Mouse (Mus musculus): ENCODE results near the gene Arih2.
"Not testable (repeated sequence)": the region's sequence is repeated elsewhere in the genome, so short reads cannot be mapped to it uniquely, and the experiment has no call there.

Gene Arih2

DNA sequence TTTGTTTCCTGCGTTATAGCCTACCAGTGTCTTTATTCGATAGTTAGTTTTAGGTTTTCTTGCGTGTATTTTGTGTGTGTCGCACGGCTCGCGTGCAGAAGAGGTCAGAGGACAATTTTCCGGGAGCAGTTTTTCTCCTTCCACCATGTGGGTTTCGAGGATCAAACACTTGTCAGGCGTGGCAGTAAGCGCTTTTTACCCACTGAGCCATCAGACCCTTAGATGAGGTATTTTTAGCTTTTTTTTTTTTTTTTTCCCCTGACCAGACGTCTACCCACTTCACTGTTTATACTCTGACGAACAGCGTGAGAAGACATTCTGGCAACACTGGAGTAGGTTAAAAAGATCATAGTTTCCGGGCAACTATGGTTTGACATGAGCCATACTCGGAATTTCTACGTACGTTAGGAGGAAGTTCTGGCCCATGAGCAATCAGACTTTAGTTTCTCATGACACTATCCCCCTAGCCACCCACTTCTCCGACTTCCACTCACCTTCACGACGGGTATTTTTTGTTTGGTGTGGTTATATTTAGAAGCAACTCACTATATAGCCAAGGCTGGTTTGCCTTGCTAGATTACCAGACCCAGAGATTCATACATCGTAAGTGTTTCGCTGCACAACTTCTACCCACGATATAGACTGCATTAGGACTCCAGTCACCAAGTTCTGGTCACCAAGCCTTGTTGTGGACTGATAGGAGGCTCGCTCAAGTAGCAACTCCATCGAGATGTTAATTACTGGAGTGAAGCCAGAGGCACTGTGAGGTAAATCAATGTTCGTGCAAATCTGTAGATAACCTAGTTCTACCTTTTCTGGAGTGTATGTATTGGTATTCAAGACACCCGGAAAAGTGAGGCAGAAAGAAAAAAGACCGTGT, 615 bp upstream of the Arih2 start:
- DNase-seq (ENCODE audit: low spot score) = peak; percentile 27

- DNase-seq (ENCODE audit: low spot score) = no peak
These were observed 1.0 kb downstream of the Arih2 start for GRCm38 (mm10) chr9:108648166-108648565.

DNA sequence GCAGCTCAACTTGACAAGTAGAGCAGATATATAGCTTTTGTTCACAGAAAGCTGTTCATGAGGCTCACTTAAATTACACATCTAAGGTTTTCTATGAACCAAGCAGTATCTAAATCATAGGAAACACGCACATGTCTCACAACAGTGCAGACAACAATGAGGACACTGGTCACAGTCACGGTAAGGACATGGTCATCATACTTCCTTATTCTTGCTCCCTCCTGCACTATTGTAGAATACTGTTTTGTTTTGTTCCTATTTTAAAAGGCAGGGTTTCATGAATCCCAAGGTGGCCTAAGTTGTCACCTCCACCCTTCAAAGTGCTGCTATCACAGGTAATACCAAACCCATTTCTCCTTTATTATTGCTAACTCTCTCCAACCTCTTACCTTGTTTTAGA, 9.4 kb downstream of the Arih2 start:
- DNase-seq (ENCODE audit: low spot score) = no peak

GRCm38 (mm10) chr9:108635415-108635814, 13.8 kb downstream of the Arih2 start:
- no peak for DNase-seq (ENCODE audit: low spot score)

- no peak for DNase-seq (ENCODE audit: low spot score)
These were observed 15.3 kb downstream of the Arih2 start for GRCm38 (mm10) chr9:108633846-108634245.

GRCm38 (mm10) chr9:108632375-108632774, 16.8 kb downstream of the Arih2 start:
- DNase-seq (ENCODE audit: low spot score) = no peak

- DNase-seq (ENCODE audit: low spot score) = no peak
These were observed 17.4 kb downstream of the Arih2 start for GRCm38 (mm10) chr9:108631631-108632256.

DNA sequence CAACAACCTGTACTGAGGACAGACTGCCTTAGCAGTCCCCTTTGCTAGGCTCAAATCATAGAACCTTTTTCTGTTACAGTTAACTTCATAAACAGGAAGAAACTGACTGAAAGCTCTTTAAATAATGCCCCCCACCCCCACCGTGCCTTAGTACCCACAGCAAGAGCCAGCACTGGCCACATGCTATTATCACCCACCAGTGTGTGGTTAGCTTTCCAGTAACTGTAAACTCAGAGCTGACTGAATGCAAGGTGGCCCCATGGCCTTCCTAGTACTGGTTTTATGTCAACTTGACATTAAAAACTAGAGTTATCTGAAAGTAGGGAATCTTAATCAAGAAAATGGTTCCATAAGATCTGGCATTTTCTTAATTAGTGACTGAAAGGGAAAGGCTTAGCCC, 18.5 kb downstream of the Arih2 start:
- DNase-seq (ENCODE audit: low spot score) = no peak

- DNase-seq (ENCODE audit: low spot score) = no peak
These were observed 21.0 kb downstream of the Arih2 start for GRCm38 (mm10) chr9:108628141-108628540.

GRCm38 (mm10) chr9:108626498-108626897, 22.7 kb downstream of the Arih2 start:
- DNase-seq (ENCODE audit: low spot score) = no peak

DNA sequence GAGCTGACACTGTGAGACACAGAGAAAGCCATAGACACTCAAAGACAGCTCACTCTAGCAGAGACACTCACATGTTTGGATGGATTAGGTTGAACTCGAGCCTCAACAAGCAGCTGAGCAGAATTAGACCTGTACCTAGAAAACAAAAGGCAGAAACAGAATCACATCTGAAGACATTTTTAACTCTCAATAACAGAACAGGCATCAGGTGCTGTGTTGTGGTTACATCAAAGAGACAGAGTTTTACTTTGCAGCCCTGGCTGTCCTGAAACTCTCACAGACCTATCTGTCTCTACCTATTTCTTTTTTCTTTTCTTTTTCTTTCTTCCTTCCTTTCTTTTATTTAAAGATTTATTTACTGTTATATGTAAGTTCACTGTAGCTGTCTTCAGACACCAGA, 31.9 kb downstream of the Arih2 start:
- no peak for DNase-seq (ENCODE audit: low spot score)

DNA sequence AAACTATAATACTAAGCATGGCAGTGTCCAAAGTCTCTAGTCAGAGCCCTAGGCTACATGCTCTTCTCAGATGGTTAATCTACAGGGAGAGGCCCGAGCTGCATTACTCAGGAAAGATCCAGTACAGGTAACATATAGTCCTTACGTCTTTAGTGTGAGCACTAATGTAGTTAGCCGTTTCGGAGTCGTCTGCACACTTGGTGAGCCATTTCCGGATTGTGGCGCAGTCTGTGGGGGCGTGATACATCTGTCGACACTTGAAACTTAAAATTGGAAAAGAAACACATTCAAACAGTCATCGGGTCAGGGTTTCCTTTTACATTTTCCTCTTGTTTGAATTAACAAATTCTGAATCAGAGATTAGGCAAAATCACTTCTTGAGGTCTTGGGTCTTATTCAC, 37.7 kb downstream of the Arih2 start:
- DNase-seq (ENCODE audit: low spot score) = peak; percentile 30

- no peak for DNase-seq (ENCODE audit: low spot score)
These were observed 40.3 kb downstream of the Arih2 start for GRCm38 (mm10) chr9:108608889-108609288.

DNA sequence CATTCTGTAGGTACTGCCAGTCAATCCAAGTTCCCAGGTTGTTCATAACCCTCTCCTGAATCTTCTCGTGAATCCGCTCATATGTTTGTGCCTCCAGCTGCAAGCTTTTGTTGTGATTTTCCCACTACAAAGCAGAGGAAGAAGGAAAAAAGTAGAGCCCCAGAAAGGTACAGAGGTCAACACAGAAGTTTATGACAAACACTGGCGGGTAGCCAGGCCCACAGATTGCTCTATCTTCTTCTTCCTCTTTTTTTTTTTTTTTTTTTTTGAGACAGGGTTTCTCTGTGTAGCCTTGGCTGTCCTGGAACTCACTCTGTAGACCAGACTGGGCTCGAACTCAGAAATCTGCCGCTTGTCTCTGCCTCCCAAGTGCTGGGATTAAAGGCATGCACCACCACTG, 41.3 kb downstream of the Arih2 start:
- DNase-seq (ENCODE audit: low spot score) = not testable (repeated sequence)

DNA sequence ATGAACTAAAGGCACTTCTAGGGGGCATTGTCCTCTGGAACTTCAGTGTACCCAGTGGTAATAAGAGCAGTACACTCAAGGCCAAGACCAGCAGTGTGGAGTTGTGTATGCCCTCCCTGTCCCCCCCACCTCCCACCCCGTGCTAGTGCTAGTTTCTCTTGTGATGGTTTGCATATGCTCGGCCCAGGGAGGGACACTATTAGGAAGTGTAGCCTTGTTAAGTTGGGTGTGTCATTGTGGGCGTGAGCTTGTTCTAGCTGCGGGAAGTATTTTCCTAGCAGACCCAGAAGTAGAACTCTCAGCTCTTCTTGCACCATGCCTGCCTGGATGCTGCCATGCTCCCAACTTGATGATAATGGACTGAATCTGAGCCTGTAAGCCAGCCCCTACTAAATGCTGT, 47.2 kb downstream of the Arih2 start:
- no peak for DNase-seq (ENCODE audit: low spot score)

- DNase-seq (ENCODE audit: low spot score) = no peak
These were observed 49.2 kb downstream of the Arih2 start for GRCm38 (mm10) chr9:108600011-108600410.

DNA sequence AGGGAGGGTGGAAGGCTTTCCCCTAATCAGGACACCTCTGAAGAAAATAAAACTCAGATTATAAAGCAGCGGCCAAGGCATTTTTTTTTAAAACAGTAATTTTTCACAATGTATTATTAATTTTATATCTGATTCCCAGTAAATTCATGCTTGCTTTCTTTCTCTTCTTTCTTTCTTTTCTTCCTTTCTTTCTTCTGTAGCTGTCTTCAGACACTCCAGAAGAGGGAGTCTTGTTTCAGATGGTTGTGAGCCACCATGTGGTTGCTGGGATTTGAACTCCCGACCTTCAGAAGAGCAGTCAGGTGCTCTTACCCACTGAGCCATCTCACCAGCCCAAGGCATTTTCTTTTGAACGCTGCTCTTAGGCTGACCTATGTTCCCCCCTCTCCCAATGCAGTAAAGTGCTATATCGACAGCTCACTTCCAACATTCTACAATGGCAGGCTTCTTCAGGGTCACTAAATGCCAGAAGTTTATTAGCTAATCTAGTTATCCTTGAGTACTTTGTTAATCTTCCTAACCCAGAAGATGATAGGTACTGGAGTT, 50.1 kb downstream of the Arih2 start:
- peak; percentile 35 for DNase-seq (ENCODE audit: low spot score)

DNA sequence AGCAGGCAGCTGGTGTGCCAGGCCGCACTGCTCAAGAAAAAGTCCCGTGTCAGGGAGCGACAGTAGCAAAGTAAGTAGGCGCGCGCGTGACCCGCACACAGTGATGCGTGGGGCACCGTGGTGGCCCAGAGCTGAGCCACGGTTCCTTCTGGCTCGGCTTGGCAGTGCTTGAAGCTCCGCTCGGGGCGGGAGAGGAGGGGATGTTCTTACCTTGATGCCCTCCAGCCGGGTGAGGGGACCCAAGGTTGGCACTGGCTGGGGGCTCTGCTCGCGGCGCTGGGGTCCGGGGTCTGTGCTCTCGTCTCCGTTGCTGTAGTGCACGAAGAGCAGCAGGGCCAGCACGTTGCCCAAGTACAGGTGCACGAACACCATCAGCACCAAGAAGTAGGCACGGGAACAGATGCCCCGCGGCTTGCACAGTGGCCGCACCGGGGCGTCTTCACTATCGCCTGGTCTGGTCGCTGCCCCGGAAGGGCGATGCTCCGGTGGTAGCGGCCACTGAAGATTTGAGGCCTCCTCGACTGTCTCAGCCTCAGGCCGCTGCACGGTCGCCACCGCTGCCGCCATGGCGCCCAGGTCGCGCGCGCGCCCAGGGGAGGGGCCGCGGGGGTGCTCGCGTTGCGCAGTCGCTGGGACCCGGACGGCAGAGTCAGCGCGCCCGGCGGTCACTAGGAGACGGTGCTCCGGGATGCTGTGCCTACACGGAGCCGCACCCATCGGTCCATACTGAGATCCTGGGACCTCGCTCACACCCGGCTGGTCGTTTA, 52.0 kb downstream of the Arih2 start, which contains the start of gene P4htm:
Gene P4htm (minus strand): TSS at position 670 of the 767 bp plus-strand sequence.
- DNase-seq (ENCODE audit: low spot score) = peak; percentile 74

DNA sequence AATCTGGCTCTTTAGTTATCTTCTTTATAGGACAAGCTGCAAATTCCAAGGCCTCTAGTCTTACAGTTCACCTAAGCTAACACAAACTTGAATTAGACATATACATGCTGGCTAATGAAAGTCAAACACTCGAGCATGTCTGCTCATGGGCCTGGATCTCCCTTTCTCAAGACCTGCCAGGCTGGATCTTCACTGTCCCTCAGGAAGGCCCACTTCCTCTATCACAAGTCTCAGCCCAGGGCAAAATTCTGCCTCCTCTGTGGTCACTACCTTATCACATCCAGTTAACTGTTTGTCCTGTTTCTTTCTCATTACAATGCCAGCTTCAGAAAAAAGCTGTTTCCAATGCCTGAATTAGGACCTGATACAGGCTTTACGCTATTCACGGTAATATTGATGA, 54.8 kb downstream of the Arih2 start:
- DNase-seq (ENCODE audit: low spot score) = no peak

DNA sequence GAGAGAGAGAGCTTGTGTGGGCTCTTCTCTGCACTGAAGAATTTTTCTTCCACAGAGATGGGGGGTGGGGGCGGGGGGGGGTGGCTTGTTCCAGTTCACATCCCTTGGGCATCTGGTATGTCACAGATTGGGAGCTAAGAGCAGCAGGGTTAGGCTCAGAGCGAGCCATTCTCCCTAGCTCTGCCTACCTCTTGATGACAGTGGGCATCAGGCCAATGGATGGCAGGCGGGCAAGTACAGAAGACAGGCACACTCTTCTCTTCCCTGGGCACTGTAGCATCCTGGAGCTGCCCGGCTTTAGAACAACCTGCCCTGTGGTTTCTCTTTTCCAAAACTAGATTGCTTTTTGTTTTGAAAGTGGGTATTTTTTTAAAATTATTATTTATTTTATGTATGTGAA, 57.7 kb downstream of the Arih2 start:
- DNase-seq (ENCODE audit: low spot score) = peak; percentile 52

- DNase-seq (ENCODE audit: low spot score) = peak; percentile 60
These were observed 60.0 kb downstream of the Arih2 start for GRCm38 (mm10) chr9:108589229-108589628.

- peak; percentile 95 for DNase-seq (ENCODE audit: low spot score)
These were observed 61.5 kb downstream of the Arih2 start for GRCm38 (mm10) chr9:108587571-108588180.
